Mouse (Mus musculus) heart, postnatal 25 days (tissue): ENCODE data around the gene Psrc1. TPM values are rescaled to one million over a fixed set of nuclear protein-coding genes. Genes with fewer than 3 reads are reported as not detected.

Experiments
- DNase-seq: peaks from one replicate; pipeline ENCODE4 v3.0.0; 2022; ENCODE audit warnings: low spot score
- intact Hi-C: fragments of 180-260 bp; cut with DNase I; formaldehyde crosslinking; loops from one replicate; pipeline ENCODE4 v1.15.1; 2025
- total RNA-seq, 2 experiments: library from RNA; stranded (reverse); gene quantifications; 2 replicates each; pipeline ENCODE4 v1.2.3; 2021

Psrc1 gene
- under 1 TPM; 0.16 to 0.45 TPM for total RNA-seq

DNA sequence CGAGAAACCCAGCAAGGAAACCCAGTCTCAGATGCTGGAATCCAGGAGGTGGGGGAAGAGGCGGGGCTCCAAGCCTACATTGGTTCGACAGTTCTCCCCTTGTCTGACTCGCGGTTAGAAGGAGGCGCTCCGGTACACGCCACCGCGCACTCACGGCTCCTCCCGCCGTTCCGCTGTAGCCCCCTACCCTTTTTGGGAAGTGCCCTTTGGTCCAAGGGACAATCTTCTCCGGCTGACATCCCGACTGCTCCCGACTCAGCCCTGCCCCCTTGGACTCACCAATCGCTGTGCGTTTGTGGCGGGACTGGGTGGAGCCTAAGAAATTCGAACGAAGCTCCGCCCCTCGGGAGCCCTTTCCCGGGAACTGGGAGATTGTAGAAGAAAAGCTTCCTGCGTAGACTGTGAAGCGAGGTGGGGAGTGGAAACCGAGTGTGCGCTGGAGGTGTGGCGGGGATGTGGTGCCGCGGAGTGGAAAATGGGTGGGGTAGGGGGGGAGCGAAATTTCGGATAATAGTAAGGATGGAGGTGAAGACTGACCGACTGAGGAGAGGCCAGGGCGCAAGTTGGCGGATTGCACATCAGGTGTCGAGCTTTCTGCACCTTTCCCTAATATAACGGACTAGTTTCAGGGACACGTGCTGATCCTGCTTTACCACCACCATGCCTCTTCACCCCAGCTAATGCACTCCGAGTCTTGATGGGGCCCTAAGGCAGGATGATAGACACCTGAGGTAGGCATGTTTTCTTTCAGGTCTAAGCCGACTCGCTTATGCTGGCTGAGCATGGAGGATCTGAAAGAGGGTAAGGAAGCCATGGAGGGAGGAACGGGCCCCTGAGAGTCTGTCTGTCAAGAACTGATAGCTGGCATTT is at the start of gene Psrc1:
TSS of gene Psrc1 (plus strand) at position 355 of the 870 bp plus-strand sequence.
- intact Hi-C loops: no loop called here
- peak; percentile 81 for DNase-seq

DNA sequence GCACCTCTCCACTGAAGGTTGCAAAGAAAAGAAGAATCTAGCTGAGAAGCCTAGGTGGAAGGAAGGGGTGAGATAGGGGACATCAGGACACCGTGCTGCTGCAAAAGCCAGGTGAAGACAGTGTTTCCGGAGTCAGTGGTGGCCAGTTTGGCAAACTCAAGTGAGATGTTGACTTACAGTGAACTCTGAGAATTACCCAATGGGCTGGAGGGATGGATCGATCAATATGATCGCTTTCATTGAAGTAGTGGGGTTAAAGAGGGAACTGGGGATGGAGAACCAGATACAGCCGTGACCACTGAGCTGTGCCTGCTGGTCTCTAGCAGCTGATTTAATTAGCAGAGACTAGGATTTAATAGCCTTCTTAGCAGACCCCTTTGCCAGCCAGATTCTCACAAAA is 46.8 kb upstream of the Psrc1 start:
- no peak for DNase-seq
- intact Hi-C loops: no loop called here

DNA sequence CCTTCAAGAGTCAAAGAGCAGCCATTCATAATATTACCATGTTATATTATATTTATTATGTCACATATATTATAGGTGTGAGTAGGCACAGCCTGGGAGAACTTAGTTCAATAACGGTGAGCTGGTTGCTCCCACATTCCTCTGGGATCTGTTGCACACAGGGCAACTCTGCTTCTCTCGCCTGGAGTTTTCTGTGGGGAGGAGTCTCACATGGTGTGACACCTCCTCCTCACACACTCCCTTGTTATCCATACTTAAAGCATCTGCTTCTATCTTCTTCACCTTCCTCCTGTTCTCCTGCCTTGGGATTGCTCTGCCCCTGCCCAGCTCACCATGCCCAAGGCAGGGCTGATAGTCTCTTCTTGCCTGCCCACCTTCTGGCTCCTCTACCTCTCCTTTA is 42.6 kb upstream of the Psrc1 start:
- no peak for DNase-seq
- intact Hi-C loops: no loop called here

DNA sequence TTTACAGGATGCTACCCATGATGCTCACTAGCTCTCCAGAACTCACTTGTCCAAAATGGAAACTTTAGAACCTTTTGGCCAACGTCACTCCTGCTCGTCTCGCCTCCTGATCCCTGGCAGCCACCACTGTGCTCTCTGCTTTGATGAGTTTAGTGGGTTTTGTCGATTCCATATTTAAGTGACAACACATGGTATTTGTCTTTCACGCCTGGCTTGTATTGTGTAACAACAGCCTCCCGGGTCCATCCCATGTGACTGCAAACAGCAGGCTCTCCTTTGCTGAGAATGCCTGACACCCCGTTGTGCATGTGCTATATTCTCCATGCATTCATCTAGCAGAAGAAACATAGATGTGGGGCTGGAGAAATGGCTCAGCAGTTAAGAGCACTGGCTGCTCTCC is 41.5 kb upstream of the Psrc1 start:
- no peak for DNase-seq
- intact Hi-C loops: no loop called here

DNA sequence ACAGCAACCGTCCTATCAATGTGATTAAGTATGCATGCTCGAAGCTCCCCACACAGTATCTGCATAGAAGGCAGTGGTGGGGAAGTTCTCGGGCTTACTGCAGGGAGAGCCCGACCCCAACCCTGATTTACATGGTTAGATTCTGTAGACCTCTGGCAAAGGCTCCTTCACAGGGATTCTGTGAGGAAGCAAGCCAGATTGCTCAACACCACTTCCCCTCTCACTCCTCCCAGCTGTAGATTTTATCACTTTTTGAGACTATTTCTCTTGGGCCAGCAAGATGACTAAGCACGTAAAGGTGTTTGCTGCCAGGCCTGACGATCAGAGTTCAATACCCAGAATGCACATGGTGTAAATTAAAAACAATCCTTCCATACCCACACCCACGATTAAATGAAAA is 37.8 kb upstream of the Psrc1 start:
- DNase-seq: no peak
- intact Hi-C loops: no loop called here

DNA sequence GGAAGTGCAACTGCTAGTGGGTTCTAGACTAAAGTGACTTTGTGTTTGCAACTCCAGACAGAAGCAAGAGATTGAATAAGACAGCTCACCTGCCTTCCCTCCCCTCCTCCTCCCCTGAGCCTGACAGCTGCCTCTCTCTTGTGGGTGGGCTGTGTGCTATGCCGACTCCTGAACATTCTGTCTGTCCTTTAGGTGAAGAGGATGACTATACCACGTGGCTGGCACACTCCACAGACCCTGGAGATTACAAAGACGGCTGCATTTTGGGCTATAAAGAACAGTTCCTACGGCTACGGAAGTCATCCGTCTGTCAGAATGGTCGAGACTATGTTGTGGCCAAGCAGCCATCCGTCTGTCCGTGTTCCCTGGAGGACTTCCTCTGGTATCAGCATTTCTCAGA is 35.3 kb upstream of the Psrc1 start:
- DNase-seq: no peak
- intact Hi-C loops: no loop called here

DNA sequence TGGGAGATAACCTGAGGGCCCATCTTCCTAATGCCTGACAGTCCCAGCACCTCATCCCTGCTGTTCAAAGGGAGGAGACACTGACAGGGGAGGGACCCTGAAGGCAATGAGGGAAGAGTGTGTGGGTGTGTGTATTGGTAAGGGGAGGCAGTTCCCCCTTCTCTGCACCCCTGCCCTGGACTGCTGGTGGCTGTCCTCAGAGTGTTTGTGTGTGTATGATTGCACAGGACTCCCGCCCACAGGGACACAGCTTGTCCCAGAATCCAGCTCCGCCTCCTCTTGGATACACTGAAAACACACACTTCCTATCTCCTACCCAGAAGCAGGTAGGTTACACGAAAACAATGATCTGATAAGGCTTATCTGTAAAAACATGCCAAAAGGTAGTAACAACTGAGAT is 28.4 kb upstream of the Psrc1 start:
- intact Hi-C loops: no loop called here

DNA sequence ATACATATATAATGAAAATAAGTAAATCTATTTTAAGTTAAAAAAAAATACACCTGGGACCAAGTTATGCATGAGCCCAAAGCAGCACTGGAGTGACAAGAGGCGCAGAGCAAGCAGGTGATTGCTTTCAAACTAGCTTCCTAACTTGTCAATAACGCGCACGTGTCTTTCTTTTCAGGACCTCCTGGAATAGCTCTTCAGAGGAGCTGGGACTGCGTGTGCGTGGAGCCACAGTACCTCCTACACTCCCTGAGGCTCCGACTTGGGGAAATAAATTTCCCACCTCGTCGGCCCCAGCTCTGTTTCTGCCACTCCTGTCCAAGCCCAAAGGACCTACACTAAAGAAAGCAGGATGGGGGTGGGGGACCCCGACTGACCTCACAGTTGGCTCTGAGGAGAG is 26.6 kb upstream of the Psrc1 start:
- intact Hi-C loops: no loop called here
- no peak for DNase-seq

More for the DNA sequence above, 28.4 kb upstream of the Psrc1 start:
- DNase-seq: no peak

DNA sequence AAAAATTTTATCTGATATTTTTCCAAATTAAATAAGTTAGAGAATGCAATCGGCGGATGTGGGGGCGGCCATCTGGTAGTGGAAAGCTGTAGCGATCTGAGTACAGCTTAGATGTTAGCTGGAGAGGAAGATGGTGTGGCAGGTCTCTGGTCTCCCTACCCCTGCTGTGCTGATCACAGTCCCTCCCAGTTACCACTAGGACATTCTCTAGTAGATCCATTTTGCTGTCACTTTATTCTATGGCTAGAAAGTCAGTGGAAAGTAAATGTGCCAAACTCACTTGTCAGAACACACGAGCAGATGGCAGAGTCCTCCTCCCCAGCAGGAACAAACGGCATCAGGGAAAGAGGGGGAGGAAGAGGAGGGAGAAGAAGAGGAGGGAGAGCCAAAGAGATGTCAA is 25.2 kb upstream of the Psrc1 start:
- intact Hi-C loops: no loop called here
- no peak for DNase-seq

DNA sequence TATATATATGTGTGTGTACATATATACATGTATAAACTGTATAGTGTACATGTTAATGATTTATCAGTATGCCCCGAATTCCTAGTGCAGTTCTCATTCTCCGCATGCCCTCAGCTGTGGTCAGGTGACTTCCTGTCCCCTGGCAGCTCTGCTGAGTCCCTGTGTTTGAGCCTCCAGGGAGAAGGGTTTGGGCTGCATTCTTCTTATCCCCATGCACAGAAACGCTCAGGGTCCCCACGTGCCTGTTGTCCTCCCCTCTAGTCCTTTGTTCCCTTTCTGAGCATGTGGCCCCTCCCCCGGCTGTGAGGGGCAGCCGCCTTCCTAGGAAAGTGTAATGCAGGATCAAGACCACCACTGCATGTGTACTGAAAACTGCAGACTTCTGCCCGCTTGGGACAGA is 22.7 kb upstream of the Psrc1 start:
- intact Hi-C loops: no loop called here
- no peak for DNase-seq

DNA sequence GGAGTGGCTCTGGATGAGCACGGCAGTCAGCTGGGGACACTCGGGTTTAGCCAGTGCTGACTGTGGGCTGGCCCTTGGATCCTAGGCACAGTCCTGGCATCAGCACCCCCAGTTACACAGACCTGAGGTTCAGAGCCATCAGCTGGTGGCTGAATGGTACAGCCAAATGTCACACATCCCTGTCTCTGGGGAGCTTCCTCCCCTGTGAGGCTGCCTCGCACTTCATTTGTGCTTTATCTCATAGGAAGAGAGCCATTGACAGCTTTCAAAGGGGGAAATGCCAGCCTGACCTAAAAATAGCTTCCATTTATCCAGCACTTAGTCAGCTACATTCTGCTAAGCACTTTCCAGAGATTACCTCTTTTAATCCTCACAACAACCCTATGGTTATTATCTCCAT is 20.0 kb upstream of the Psrc1 start:
- intact Hi-C loops: no loop called here
- no peak for DNase-seq

DNA sequence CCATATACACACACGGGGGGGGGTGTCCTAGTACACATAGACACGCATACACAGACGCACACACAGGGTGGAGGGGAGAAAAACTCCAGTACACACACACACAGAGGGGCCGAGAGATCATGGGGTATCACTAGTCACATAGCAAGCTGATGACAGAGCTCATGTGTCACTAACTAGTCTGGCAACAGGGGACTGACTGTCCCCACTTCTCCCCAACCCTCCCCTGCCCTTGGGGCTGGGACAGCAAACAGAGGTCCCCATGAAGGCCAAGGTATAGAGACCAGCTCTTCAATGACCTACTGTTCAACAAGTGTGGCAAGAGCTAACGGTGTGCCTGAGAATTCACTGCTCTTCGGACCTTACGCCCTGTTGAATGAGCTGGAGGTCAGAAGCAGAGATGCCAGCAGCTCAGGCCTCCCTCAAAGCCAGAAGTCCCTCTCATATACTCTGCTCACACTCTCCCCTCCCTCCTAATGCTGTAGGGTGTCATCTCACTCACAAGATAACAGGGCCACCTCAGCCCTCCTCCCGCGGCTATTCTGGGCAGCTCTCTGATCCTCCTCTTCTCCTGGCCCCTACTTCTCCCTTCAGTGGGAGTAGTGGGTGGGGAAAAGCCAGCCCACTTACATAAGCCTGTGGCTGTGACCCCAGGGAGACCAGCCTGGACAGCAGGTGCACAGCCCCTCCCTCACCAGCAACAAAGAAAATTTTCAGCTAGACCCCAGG is 19.2 kb upstream of the Psrc1 start, which contains the start of gene Mybphl:
TSS of gene Mybphl (plus strand) at position 642 of the 726 bp plus-strand sequence.
- intact Hi-C loops: no loop called here
- no peak for DNase-seq

DNA sequence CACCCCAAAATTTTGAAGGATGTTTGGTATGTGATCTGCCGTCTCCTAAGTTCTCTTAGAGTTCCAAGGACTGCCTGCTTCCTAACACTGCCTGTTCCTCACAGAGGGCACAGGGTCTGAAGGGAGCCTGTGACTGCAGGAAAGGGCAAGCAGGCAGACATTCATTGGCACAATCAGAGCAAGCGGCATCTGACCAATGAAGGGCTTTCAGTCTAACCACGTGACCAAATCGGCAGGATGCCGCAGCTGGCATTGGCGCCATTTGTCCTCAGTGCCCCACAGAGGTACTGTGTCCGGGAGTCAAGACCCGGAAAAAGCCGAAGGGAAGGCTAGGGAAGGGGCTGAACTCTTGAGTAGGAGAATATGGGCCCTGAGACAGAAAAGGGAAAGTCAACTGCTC is 16.5 kb upstream of the Psrc1 start:
- DNase-seq: no peak
- intact Hi-C loops: no loop called here

DNA sequence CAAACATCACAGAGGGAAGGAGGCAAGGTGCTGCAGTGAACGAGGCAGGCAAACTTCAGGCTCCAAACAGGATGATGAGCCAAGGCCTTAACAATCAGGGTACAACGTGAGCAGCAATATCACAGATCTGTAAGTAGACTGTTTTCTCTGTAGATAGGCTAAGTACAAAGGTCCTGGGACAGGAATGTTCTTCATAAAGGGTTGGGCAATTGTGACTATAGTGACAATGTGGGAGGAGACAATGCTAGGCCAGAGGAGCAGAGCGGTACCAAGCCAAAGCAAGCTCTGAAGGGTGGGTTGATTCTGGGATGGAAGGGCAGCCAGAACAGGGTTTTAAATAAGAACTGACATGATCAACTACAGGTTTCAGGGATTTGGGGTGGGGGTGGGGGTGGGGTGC is 15.8 kb upstream of the Psrc1 start:
- no peak for DNase-seq
- intact Hi-C loops: no loop called here

DNA sequence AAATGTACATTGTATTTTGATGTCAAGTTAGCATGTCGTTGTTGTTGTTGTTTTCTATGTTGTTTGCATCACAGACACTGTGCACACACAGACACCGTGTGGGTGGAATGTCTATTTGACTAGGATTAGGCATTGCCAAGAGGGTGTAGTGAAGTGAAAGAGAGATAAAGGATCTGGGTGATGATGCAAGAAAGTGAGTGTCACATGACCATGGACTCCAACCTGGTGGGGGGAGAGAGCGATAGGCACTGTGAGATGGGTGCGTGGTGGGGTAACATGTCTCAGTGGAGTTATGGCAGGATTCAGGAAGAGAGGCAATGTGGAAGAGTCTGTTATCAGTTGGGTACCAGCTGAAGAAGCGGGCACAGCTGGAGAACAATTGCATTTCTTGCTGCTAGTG is 14.9 kb upstream of the Psrc1 start:
- intact Hi-C loops: no loop called here

DNA sequence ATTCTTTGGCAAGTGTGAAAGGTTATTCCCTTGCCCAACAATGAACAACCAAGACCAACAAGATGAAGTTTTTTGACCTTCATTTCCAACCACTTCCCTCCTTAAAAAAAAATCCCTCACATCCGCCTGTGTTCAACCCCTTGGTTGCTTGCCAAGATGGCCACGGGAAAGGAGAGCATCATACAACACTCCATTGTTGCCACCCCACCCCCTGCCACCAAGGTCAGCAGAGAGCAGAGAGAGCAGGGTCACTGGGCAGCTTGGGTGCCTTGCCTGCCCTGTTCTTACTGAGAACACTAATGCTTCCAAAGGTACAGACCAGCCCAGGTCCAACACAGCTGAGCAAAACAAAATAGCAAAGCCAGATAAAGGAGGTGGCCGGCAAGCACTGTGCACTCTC is 11.4 kb upstream of the Psrc1 start:
- intact Hi-C loops: no loop called here
- no peak for DNase-seq

More for the DNA sequence above, 14.9 kb upstream of the Psrc1 start:
- no peak for DNase-seq

DNA sequence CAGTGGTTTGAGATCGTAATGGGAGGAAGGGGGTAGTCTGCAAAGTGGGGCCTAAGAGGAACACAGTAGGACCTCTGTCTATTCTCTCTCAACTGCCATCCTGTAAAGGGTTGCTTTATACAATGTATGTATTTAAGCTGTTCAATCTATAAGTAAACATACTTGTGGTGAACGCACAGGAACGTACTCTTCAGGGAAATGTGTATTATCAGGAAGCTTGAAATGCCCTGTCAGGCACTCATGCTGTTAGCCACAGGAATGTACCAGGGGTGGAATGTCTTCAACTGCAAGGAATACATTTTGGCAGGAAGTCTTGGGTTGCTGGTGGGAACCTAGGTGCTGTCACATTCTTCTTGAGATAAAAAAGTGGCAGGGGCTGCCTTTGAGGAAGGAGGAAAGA is 10.9 kb upstream of the Psrc1 start:
- intact Hi-C loops: no loop called here
- DNase-seq: no peak

DNA sequence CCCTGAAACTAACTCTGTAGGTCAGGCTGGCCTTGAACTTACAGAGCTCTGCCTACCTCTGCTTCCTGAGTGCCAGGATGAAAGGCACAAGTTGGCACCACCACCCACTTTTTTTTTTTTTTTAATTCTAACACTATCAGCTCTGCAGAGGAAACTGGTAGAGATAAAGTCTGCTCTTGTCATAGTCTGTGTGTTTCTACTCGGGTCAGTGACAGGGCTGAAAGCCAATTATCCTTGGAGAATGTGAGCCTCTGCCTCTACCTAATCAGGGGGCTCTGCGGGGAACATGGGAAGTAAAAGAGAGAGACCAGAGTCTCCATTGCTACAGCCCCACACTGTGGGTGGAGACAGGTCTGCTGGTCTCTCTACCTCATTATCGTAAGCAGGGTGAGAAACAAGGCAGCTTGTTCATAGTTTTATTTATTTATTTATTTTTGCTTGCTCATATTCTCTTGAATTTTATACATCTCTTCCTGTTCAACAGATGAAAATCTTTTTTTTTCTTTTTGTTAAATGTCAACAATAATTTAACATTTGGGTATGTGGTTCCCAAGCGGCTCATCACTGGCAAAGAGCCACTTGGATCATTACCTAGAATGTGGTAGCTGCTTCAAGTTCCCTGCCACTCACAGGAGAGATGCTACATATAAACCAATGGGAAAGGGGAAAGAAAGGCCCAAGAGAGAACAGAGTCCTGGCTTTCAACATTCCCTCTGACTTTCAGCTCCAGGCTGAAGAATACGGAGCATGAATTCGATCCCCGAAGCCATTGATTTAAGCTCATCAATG is 4.6 kb upstream of the Psrc1 start:
- DNase-seq: no peak
- intact Hi-C loops: no loop called here

DNA sequence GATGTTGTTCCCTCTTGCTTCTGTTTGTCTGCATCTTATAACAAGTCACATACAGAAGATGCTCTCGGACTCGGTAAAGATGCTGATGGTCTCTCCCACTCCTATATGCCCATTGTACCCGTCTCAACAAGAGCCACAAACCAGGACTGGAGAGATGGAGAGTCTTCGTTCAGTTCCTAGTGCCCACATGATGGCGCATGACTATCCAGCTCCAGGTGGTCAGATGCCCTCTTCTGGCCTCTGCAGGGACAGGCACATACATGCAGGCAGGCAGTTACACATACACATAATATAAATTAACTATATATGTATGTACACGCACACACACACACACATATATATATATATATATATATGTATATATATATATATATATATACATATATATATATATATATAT is 2.9 kb upstream of the Psrc1 start:
- DNase-seq: no peak
- intact Hi-C loops: no loop called here

DNA sequence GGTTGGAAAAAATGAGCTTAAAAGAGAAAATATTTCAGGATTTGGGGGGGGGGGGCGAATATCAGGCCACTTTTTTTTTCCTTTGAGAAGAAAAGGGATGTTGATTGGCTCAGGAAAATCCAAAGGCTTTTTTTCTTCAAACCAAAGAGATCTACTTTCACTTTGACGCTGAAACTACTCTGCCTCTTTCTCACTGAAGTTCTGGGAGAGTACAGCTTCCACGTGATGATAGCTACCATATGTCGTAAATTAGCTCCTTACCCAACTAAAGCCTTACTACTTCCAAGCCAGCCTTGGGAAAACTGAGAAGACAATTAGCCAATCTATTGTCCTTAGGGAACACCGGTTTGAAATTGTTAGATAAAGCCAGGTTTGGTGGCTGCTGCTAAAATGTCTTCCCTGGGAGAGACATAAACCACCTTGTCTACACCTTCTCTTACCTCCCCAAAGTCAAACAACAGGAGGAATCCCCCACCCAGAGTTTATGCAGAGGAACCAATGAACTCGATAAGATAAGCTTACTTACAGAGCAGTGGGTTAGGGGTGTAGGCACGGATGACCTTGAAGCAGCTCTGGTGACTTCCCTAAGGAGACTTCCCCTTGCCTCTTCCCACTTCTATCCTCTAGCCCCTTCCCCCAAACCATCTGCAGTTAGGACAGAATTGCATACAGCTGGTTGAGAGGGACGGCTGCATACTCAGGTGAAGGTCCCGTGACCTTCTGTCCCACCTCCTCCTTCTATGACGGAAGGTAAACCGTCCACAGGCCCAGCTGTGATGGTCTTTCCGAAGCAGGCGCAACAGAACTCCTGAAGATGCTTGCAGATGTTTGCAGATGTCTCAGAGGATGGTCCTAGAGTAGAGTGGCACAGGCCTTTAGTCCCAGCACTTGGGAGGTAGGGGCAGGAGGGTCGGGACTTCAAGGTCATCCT is 1.4 kb upstream of the Psrc1 start:
- intact Hi-C loops: no loop called here

More for the DNA sequence above, 1.4 kb upstream of the Psrc1 start:
- DNase-seq: no peak
